Mouse (Mus musculus): ENCODE results near the gene Olfr460.

DNA sequence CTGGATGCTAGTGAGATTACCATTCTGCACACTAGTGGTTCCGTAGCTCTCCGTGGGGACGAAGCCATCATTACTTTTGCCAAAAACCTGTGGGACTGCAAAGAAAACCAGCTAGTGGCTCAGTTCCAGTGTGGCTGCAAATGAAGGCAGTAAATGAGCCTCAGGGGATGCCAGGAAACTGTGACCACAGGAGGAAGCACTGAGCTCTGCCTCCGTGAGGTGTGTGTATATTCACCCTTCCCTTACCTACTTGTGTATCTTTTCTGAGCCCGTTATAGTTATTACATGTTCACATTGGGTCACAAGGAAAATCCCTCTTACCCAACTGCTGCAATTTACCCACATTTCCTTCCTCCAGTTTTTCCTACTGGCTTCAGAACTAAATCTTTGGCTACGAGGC, 15.0 kb downstream of the Olfr460 start:
- TF ChIP-seq CTCF (IDR thresholded peaks at IDR 0.05; ENCODE audit: extremely low read depth, insufficient read depth, insufficient read length, insufficient replicate concordance) (no peak), POLR2A (IDR thresholded peaks at IDR 0.05; ENCODE audit: low read depth, low read length) (no peak)

All from spleen, adult 2 months (tissue).